Mouse (Mus musculus) left cerebral cortex, postnatal 14 days (tissue): Measurements from ENCODE around the gene Esp16. TPM values are rescaled to one million over a fixed set of nuclear protein-coding genes. Genes with fewer than 3 reads are reported as not detected.
"Not testable (repeated sequence)": the region's sequence is repeated elsewhere in the genome, so short reads cannot be mapped to it uniquely, and the experiment has no call there.

ENCODE experiments used
- DNase-seq, 2 experiments: peaks; one replicate each; pipeline ENCODE4 v3.0.0; 2021 to 2022; ENCODE audit warnings: low spot score in 2 of 2, mixed read lengths in 1 of 2
- intact Hi-C: fragments of 180-260 bp; cut with DNase I; formaldehyde crosslinking; loops from one replicate; pipeline ENCODE4 v1.15.1; 2025
- long read RNA-seq, 2 experiments: library from polyadenylated mRNA; stranded (forward); transcript quantifications; one replicate each; pipeline ENCODE4 v2.0.0; 2021
- total RNA-seq, 2 experiments: library from RNA; stranded (reverse); gene quantifications; 2 replicates each; pipeline ENCODE4 v1.2.3; 2021

The Esp16 gene
- not detected for total RNA-seq
- long read RNA-seq, experiment 1, result 0 reads
- long read RNA-seq, experiment 2, result 0 reads

- DNase-seq, intact Hi-C loops: not testable (repeated sequence)
Measured at GRCm38 (mm10) chr17:39535842-39536241, at the start of gene Esp16. Gene Esp16, plus strand, starts transcription at chr17:39536142.

GRCm38 (mm10) chr17:39498043-39498442, 37.9 kb upstream of the Esp16 start:
- intact Hi-C loops, DNase-seq: not testable (repeated sequence)

Other genes starting within 250 kb of the Esp16 start
- gene Esp18, start 129.8 kb upstream of the Esp16 start, total RNA-seq, result not detected
- gene Esp15, start 104.8 kb downstream of the Esp16 start, total RNA-seq, result not detected